Mouse (Mus musculus): Measurements from ENCODE around the gene Dexi.

DNA sequence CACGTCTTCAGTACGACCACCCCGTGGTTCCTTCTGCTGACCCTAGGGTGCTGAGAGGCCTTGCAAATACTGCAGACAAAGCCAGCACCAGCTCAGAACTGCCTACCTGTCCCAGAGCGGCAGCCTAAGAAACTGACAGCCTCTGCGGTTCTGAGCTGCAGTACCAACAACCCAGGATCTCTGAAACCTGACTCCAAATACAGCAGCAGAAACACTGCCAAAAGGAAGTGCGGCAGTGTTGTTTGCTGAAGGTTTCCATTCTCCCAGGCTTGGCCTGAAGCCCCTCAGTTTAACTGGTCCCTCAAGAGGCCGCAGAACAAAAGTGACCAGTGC is 1.3 kb downstream of the Dexi start:
- TF ChIP-seq POLR2A (IDR thresholded peaks at IDR 0.05; ENCODE audit: borderline replicate concordance, low read depth, low read length) (no peak), CTCF (IDR thresholded peaks at IDR 0.05; ENCODE audit: low read depth, low read length) (no peak)

All from bone marrow macrophage, adult 2 months (primary cell).